Mouse (Mus musculus) inflammation-experienced regulatory T-cells, adult 6 months (primary cell): Measurements from ENCODE around the gene Micu1. TPM values are rescaled to one million over a fixed set of nuclear protein-coding genes. Genes with fewer than 3 reads are reported as not detected.

Experiments used
- ATAC-seq: one replicate; pipeline ENCODE4 v1.8.0; 2017
- polyA plus RNA-seq, 3 experiments: library from polyadenylated mRNA; unstranded; fragments of 100-300 nt; shearing (Covaris generic); gene quantifications; one replicate each; pipeline ENCODE4 v1.2.1; 2017

Micu1 gene
- polyA plus RNA-seq, 3 experiments from 2014 or later: 43.4 to 59.2 (median 56.3) TPM

DNA sequence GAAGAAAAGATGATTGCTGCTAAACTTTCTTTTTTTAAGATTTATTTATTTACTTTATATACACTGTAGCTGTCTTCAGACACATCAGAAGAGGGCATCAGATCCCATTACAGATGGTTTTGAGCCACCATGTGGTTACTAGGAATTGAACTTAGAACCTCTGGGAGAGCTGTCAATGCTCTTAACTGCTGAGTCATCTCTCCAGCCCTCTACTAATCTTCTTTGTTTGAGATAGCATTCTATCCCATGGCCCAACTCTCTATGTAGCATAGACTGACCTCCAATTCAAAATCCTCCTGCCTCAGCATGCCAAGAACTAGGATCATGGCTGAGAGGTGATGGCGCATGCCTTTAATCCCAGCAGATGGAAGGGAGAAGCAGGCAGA, 183.8 kb downstream of the Micu1 start:
- no peak for ATAC-seq

DNA sequence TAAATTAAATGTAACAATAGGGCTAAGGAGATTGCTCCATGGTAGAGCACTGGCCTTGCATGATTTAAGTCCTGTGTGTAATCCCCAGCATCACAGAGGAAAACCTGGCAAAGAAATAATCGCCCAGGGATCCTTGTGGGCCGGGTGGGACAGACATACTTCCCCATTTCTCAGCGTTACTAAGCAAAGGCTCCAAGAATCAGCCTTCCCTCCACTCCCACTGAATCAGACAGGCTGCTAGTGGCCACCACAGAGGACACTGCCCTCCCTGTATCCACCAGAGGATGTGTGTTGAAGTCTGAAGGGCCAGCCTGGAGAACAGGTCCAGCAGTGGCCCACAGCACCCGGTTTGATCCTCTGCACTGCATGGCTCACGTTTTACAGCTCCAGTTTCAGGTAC, 185.2 kb downstream of the Micu1 start:
- no peak for ATAC-seq

DNA sequence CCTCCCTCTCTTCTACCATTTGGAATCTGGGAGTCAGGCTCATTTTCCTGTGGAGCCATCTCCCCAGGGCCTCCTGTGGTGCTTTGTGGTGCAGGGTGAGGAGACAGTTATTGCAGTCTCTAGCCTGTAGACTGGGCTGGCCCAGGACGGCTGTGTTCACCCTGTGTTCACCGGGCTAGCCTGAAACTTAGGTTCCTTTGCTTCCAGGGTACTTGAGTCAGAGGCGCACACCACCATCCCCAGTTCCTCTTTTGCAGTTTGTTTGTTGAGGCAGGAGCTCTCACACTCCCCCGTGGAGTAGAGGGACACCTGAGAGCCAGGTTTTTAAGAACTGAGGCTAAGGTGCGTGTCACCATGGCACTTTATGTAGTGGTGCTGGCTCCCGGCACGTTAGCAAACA, 187.1 kb downstream of the Micu1 start:
- ATAC-seq: no peak

DNA sequence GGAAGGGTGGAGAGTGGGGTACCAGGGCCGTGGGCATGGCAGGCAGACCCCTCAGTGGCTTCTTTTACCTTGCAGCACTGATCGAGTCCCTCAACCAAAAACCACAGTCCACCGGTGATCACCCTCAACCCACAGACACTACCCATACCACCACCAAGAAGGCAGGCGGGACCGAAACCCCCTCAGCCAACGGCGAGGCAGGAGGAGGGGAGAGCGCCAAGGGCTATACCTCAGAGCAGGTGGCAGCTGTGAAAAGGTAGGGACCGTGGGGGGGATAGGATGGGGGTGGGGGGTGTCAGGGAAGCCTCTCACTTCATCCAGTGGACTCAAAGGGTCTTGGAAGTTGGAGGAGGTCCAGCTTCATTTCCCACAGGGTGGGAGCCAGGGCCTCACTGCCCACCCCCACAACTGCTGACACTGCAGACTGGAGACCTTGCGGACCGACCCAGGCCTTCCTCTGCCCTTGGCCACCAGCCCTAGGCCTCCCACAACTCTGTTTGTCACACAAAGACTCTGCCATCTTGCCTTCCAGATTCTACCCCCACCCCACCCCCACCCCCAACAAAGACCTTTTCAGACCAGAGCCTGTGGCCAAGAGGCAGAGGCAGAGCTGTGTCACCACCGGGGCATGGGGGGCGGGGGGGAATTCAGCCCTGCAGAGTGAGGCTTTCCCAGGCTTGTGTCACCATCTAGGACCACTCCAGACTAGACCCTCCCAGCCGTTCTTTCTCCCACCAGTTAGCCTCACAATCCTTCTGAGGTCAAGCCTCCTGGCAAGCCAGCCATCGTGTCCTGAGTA, 187.9 kb downstream of the Micu1 start:
- ATAC-seq: no peak

DNA sequence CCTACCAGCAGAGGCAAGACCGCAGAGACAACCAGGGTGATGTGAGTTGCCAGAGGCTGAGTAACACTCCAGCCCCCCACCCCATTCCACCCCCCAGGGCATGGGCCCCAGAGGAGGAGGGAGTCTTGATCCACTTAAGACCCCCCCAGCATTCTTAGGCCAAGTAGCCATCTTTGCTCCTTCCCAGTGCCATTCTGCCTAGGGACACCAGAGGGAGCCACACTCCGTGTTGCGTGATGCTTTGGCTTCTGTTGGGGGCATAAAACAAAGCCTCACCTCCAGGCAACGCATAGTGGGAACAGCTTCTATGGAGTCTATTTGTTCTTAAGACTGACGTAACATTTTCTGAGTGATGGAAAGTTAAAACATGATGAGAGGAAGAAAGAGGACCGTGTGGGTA, 190.7 kb downstream of the Micu1 start:
- ATAC-seq: peak; percentile 25

DNA sequence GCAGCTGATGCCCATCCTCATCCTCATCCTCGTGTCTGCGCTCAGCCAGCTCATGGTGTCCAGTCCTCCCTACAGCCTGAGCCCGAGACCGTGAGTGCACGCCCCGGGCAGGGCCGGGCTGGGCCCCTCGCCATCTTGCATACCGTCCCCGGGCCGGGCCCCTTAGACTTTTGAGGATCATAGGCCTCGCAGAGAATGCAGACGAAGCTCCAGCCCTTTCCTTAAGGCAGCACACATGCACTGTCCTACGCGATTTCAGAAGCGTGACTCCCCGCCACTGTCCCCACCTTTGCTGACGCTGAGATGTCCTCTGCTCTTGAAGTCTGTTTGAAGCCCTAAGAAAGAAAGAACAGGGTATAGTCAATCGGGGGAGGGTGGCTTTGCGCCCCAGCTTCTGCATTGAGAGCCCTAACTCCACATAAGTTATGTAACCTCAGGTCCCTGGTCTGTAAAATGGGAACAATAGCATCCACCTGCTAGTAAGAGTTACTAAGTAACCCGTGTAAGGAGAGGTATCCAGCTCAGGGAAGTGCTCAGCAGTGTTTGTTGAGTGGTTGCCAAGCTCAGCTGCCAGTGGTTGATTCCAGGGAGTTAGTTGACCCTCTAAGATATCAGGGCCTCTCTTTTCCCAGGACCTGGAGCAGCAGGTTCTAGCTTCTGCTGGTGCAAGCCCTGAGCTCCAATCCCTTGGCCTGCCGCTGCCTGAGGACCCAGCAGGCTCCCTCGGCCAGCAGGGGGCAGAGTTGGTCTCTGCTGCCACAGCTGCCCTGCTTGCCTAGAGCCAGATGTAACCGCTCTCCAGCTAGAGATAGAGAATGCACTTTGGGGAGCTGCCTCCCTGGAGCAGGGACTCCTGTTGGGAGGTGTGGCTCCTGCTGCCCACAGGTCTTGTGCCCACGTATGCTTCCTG, 192.2 kb downstream of the Micu1 start:
- no peak for ATAC-seq

DNA sequence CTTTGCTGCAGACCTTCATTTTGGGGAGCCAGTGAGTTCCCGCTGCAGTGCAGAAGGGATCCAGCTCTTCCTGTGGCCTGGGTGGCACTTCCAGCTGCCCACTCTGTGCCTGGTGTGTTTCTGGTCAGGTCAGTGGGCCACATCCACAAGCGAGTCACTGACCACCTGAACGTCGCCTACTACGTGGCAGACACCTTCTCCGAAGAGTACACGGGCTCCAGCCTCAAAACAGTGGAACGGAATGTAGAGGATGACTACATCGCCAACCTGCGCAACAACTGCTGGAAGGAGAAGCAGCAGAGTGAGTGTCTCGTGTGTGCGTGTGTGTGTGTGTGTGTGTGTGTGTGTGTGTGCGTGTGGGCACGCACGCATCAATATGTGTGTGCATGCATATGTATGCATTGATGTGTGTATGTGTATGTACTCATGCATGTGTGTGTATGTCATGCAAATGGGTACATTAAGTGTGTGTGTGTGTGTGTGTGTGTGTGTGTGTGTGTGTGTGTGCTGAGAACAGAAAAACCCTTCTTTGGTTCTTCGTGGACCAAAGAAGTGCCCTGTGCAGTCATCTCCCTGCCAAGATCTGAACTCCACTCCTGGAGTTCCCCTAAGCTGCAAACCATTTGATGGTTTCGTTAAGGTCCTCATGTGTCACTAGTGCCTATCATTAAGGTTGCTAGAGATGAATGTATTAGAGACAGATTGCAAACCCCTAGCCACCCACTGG, 193.3 kb downstream of the Micu1 start:
- peak; percentile 3 for ATAC-seq

DNA sequence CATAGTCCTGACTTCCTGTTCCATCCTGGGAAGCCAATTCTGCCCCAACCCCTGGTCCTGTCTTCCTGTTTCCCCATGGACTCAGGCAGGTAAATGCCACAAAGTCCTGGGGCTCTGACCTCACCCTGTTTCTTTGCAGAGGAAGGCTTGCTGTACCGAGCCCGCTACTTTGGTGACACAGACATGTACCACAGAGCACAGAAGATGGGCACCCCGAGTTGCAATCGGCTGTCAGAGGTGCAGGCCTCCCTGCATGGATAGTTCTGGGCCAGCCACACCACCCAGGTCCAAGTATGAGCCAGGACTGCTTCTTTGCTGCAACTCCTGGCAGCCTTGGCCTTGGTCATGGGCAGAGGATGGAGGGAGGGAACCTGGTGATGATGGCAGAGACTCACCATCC, 193.9 kb downstream of the Micu1 start:
- no peak for ATAC-seq

DNA sequence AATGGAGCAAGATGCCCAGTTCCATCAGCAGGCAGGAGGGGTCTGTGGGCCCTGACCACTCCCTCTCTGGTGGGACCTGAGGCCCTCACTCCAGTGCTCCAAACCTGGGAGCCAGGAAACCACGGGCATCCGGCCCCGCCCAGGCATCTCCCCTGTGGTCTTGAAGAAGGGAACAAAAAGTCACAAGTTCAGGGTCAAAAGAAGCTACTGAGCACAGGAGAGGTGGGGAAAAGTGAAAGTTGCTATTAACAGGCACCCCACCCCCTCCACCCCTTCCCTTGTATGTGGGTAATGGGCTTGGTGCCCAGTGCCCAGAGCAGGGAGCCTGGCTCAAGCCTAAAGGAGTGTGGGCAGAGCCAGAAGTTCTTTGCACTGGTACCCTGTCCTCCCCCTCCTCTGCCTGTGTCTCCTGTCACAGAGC, 194.6 kb downstream of the Micu1 start:
- peak; percentile 34 for ATAC-seq

DNA sequence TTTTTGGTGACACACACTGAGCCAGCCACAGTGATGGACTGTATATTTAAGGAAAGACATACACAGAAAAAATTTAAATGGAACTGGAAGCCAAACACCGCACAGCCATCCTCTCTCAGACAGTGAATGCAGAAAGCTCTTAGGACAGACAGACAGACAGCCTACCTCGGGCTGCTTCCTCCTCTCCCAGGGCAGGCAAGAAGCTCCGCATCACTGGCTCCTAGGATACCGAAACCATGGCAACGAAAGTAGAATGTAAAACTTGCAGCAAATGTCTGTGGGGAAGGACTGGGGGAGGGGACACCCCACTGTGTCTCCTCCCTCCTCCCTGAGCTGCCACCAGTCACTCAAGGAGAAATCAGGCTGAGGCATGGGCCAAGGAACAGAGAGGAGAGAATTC, 195.2 kb downstream of the Micu1 start:
- ATAC-seq: no peak

DNA sequence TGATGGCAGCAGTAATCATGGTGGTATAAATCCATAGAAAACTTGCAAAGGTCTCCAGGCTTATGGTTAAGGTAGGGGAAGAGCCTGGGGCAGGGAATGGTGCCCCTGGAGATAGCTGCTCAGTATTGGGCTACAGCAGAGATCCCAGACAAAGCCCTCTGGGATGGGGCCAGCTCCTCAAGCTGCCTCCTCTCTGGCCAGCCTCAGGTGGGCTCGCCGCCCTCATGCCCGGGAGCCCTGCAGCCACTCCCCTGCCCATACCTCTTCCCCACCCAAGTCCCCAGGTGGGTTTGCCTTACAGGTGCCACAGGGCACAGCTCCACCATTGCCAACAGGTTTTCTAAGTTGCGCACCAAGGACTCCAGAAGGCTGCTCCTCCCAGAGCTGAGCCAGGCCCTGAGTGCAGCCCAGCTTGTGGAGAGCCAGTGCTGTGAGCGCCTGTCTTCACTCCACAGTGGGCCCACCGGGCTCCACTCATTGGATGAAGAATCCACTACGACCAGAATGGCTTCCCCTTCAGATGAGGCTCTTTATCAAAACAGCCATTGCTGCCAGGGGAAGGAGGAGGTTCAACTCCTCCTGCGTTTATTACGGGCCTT, 196.0 kb downstream of the Micu1 start:
- ATAC-seq: no peak

DNA sequence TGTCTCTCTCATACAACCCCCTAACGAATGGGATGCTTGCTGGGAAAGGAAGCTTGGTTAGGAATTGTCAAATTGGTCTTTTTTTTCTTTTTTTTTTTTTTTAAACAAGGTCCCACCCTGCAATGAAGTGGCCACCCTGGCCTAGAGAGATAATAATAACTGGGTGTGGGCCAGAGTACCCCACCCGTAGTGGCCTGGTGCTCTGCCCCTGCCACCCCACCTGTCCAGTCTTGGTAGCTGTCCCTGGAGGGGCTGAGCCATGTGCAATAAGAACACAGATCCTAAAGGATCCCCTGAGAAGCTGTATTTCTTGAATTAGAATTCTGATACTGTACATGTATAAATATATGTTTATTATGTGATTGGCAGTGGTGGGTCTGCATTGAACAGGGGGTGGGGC, 196.7 kb downstream of the Micu1 start:
- no peak for ATAC-seq

DNA sequence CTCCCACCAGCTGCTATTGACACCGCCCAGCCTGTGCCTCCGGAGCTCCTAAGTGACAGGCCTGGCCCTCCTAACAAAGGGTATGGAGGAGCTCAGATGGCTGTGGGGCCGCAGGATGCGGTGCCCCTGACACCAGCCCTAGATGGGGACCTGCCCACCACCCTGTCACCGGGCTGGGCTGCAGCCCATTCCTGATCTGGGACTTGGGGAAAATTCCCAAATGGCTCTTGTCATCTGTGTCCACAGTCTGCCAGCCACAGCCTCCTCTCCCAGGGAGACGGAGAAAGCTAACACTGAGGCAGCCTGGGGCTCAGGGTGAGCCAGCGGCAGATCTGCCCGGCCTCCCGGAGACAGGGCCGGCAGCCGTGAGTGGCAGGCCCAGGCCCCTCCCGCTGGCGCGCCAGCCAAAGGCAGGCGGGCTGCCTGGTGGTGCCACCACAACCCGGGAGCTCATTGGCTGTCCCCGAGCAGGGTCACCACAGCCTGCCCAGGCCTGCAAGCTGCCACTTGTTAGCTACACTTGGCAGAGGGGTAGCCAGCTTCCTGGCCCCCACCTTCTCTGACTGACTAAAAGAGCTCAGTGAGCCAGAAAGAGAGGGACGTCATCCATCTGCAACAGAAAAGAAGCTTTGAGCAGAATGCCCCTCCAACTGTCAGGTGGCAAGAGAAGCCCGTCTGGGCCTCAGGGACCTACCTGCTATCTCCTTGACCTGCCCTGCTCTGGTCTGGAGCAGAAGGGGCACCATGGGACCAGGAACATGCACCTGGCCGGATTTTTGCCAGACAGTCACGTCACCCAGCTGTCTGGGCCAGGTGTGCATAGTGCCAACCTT, 197.3 kb downstream of the Micu1 start:
- peak; percentile 78 for ATAC-seq

DNA sequence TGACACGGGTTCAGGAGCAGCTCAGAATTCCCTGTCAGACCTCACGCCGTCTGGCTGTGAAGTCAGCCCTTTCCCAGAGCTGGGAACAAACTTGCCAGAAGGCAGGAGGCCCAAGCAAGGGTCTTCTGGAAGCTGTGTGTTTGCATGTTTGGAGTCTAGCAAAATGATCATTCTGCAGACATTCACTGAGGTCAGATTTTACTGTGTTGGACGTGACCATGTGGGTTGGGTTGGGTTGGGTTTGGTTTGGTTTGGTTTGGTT, 197.8 kb downstream of the Micu1 start:
- ATAC-seq: no peak

DNA sequence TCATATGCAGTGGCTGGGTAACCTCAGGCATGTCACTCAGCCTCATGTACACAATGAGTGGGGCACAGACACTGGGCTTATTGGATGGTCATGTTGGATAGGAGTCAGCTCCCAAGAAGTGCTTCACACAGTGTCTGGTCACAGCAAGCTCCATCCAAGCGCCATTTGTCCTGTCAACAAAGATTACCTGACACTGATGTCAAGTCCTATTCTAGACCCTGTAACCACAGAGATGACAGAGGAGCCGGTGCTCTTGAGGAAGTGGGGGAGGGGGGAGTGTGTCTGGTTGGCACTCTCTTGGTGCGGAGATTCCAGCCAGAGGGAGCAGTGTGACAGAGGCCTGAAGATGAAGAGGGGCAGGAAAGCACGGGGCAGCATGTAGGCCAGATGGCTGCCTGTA, 198.7 kb downstream of the Micu1 start:
- no peak for ATAC-seq

DNA sequence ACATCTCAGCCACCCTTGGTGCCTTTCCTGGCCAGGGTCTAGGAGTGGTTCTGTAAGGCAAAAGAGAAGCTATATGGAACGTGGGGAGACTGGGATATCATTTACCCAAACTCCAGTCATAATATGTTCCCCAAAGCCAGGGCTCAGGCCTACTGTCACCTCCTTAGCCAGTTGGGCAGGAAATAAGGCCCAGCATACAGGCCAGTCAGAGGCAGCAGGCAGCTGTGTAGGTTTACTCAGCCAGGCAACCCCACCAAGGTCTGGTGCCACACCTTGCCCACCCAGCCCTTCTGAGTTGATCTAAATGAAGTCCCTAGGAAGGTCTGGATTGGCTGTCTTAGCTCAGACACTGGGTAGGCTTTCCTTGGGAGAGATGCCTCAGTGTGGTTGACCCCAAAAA, 199.2 kb downstream of the Micu1 start:
- no peak for ATAC-seq

DNA sequence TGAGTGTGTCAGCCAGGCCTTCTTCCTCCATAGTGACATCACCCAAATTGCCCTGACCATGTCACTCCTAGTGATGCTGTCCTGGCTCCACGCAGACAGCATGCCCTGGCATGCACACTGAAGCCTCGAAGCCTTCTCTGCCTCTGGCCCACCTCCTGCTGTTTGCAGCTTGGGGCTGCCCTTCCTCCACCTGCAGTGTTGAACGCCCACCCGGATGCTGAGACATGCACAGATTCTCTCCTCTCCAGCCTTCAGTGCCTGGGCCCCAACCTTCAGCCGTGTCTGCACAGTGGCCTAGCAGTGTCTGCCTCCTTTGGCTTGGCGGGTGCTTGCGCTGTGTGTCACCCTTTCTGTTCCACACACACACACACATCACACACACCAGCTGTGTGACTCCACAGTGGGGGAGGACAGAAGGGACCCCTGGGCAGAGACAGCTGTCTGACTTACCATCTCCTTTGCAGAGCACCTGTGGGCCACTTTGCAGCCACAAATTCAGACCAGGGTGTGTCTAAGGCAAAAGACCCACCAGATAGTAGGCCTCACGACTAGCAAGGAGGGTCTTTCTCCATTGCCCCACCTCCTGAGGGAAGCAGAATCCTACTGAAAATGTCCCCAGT, 199.8 kb downstream of the Micu1 start:
- no peak for ATAC-seq

DNA sequence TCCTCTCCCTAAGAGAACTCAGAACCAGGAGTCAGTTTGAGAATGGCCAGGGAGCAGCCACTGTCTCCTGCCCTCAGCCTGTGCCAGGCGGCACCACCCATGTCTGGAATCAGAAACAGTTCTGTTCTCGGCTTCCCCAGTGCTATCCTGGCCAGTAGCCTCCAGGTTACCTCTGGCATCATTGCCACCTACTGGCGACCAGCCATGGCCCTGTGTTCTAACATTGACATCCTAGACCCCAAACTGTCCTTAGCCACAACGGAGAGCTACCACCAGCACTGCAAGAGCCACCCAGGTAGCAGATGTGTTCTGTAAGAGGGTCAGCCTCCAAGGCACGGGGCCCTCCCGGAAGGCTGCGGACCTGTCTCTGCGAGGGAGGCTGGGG, 200.3 kb downstream of the Micu1 start:
- ATAC-seq: no peak

DNA sequence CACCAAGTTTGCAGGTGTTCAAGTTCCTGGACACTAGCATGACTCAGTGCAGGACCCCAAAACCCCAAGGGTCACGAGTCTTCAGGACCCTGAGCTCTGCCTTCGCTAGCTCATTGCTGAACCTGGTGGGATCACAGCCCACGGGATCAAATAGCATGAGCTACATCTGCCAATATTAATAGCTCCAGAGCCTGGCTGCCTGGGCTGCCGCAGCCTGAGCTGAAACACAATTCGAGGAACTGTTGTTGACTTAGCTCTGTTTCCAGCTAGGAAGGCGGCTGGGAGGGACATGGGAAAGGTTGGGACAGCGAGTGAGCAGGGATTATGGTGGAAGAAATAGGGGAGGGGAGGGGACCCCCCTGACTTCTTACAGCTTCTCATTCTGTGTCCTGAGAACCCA, 200.9 kb downstream of the Micu1 start:
- no peak for ATAC-seq

DNA sequence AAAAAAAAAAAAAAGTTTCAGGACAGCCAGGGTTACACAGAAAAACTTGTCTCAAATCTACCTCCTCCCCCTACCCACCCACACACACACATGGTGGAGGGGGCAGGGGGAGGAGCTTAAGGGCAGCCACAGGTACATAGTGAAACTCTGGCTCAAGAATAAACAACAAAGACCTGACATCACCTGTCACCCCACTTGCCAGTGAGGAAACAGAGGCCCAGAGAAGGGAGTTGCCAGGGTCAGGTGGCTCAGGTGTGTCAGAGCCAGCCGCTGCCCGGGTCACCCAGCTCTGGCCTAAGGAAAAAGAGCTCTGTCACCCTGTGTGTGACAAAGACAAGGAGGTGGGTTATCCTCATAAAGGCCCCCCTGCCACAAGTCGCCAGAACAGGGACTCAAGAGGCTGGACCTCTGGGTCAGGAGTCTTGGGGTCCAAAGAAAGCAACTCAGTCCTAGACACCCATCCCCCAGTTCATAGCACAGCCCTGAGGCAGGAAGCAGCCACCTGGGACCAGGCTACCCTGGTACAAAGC, 204.9 kb downstream of the Micu1 start:
- peak; percentile 49 for ATAC-seq

DNA sequence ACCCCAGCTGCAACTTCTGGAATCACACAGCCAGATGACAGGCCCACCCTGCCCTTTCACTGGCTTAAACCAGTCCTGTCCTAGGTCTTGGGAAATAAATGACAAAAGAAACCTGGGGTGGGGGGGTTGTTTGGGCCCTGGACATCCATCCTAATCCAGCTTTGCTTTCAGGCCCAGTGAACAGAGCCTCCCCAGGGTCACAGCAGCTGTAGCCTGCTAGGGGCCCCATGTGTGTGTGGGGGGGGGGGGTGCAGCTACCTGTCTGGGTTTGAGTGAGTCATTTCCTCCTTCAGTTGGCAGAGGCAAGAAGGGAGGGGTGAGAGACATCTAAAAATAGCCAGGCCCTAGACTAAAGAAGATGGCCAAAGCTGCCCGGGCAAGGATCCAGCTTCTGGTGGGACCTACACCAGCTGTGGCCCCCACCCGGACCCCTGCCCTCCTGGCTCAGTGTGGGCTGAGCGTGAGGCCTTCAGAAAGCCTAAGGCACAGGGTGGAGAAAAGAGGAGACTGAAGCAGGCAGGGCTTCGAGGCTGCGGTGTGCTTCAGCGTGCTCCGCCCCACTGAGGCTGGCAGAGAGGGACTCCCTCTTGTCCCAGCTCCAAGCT, 205.5 kb downstream of the Micu1 start:
- ATAC-seq: peak; percentile 70
